In the genomic region with DNA sequence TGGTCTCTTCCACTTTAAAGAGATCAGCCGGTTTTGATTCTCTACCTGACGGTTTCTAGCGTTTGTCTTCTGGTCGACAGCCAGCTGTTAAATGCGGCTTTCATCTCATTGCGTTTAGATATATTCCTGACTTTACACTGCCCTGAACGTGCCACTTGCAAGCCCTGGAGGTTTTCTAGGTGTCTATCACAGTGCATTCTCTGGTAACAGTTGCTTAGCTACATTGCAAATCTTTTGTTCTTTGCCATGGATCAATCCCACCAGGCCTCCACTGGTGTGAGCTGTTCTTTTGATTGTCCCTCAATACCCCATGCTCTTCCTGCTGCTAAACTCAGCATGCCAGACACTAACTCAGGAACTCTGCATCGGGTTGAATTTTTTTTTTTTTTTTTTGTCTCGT, we compare ENCODE assay signal across 14 mouse cellular contexts.
A peak's percentile ranks its signal among the peaks of the same experiment; 100 is the strongest.
DNase-seq lines count a peak whose midpoint lies in the region; ATAC-seq lines count a peak whose summit lies in the region.
"Had no signal": no experiment of that assay in that cellular context is flagged by ENCODE, and none has a peak within 500 bp of the region (broad histone marks: within the 10 kb centered on the region; RNA-seq: fewer than 3 reads in every experiment).

No protein-coding gene starts in this region.

- no peaks in the 10 kb centered on the region for H3K36me3 ChIP-seq in forebrain, embryonic 11.5 days (ENCODE audit: control insufficient read depth, insufficient read depth, low read length)
- H3K36me3 ChIP-seq in forebrain, embryonic 10.5 days (replicated peaks), result no peaks in the 10 kb centered on the region
- H3K36me3 ChIP-seq in hindbrain, embryonic 12.5 days, result no peaks in the 10 kb centered on the region
- no peaks in the 10 kb centered on the region for H3K36me3 ChIP-seq in midbrain, embryonic 15.5 days (replicated peaks)
- H3K36me3 ChIP-seq: liver, embryonic 12.5 days had no signal

- H3K4me1 ChIP-seq in forebrain, embryonic 11.5 days (replicated peaks; ENCODE audit: control insufficient read depth, insufficient read depth, low read length), result peaks cover 2% of the 10 kb centered on the region; the same call in 1 of the 2 replicates
- peaks cover 19% of the 10 kb centered on the region for H3K4me1 ChIP-seq in forebrain, embryonic 10.5 days
- H3K4me1 ChIP-seq in hindbrain, embryonic 12.5 days, result peaks cover 5% of the 10 kb centered on the region
- peaks cover 20% of the 10 kb centered on the region; the same call in 1 of the 2 replicates for H3K4me1 ChIP-seq in midbrain, embryonic 15.5 days
- H3K4me1 ChIP-seq: liver, embryonic 12.5 days had no signal

- DNase-seq in forebrain, embryonic 11.5 days (ENCODE audit: low spot score), result no peak
- DNase-seq in forebrain, embryonic 10.5 days (ENCODE audit: extremely low spot score, low spot score), result no peak
- DNase-seq in embryo, embryonic 9.5 days (ENCODE audit: extremely low spot score), result peak; percentile 27
- DNase-seq in left cerebral cortex, postnatal 36 days (ENCODE audit: low spot score in 2 of 2), result no peak
- no peak for DNase-seq in left cerebral cortex, adult 8-10 months (ENCODE audit: low spot score in 2 of 2)
- no peak for DNase-seq in layer of hippocampus, postnatal 36 days
- DNase-seq: adrenal gland, postnatal 36 days; cerebellum, adult 9-10 months; gastrocnemius, postnatal 36 days; kidney, adult 9 months; lung, postnatal 10 days had no signal

- intact Hi-C loops in left cerebral cortex, postnatal 36 days (cut with DNase I), result no loop called here

- H3K9me3 ChIP-seq in forebrain, embryonic 11.5 days (ENCODE audit: control insufficient read depth, low read length), result no peaks in the 10 kb centered on the region
- H3K9me3 ChIP-seq in forebrain, embryonic 10.5 days, result no peaks in the 10 kb centered on the region
- H3K9me3 ChIP-seq in hindbrain, embryonic 12.5 days (replicated peaks), result no peaks in the 10 kb centered on the region; the same call in 1 of the 2 replicates
- H3K9me3 ChIP-seq in midbrain, embryonic 15.5 days, result no peaks in the 10 kb centered on the region
- H3K9me3 ChIP-seq: liver, embryonic 12.5 days had no signal

- WGBS in forebrain, embryonic 11.5 days, result 12% methylated on average over 9 of the region's 9 CpGs
- WGBS in forebrain, embryonic 10.5 days, result 32% methylated on average over 9 of the region's 9 CpGs
- WGBS in hindbrain, embryonic 12.5 days, result 8% methylated on average over 9 of the region's 9 CpGs
- WGBS in midbrain, embryonic 15.5 days, result 4% methylated on average over 9 of the region's 9 CpGs

- no peaks in the 10 kb centered on the region for H3K27me3 ChIP-seq in forebrain, embryonic 11.5 days (ENCODE audit: control insufficient read depth, insufficient read depth, low read length)
- H3K27me3 ChIP-seq in forebrain, embryonic 10.5 days (ENCODE audit: poor library complexity, severe bottlenecking), result peaks cover 9% of the 10 kb centered on the region
- no peaks in the 10 kb centered on the region for H3K27me3 ChIP-seq in hindbrain, embryonic 12.5 days
- no peaks in the 10 kb centered on the region for H3K27me3 ChIP-seq in midbrain, embryonic 15.5 days (replicated peaks)
- H3K27me3 ChIP-seq: liver, embryonic 12.5 days had no signal

- no peak overlapping the region for H3K4me3 ChIP-seq in forebrain, embryonic 11.5 days (ENCODE audit: low read depth, low read length)
- H3K4me3 ChIP-seq in forebrain, embryonic 10.5 days, result no peak overlapping the region
- H3K4me3 ChIP-seq in hindbrain, embryonic 12.5 days, result no peak overlapping the region
- no peak overlapping the region for H3K4me3 ChIP-seq in midbrain, embryonic 15.5 days
- H3K4me3 ChIP-seq: liver, embryonic 12.5 days had no signal

- peak; percentile 69 for ATAC-seq in forebrain, embryonic 11.5 days (replicated peaks; ENCODE audit: low FRiP score)
- ATAC-seq in hindbrain, embryonic 12.5 days (ENCODE audit: low FRiP score), result peak; percentile 61
- ATAC-seq in midbrain, embryonic 15.5 days (replicated peaks), result peak; percentile 85
- ATAC-seq: liver, embryonic 12.5 days had no signal

- no peak overlapping the region for H3K27ac ChIP-seq in forebrain, embryonic 11.5 days (ENCODE audit: low read depth, low read length)
- H3K27ac ChIP-seq in forebrain, embryonic 10.5 days, result no peak overlapping the region
- no peak overlapping the region for H3K27ac ChIP-seq in hindbrain, embryonic 12.5 days
- peak overlapping the region; percentile 42 for H3K27ac ChIP-seq in midbrain, embryonic 15.5 days
- H3K27ac ChIP-seq: liver, embryonic 12.5 days had no signal

- no peak overlapping the region for H3K4me2 ChIP-seq in forebrain, embryonic 11.5 days (ENCODE audit: low read depth, low read length, severe bottlenecking)
- peak overlapping the region; percentile 8; the same call in 1 of the 2 replicates for H3K4me2 ChIP-seq in hindbrain, embryonic 12.5 days (replicated peaks)
- peak overlapping the region; percentile 6; the same call in 1 of the 2 replicates for H3K4me2 ChIP-seq in midbrain, embryonic 15.5 days
- H3K4me2 ChIP-seq: liver, embryonic 12.5 days had no signal

- no peak overlapping the region for H3K9ac ChIP-seq in forebrain, embryonic 11.5 days (ENCODE audit: low read length)
- H3K9ac ChIP-seq in hindbrain, embryonic 12.5 days, result no peak overlapping the region
- H3K9ac ChIP-seq in midbrain, embryonic 15.5 days, result no peak overlapping the region
- H3K9ac ChIP-seq: liver, embryonic 12.5 days had no signal
